Mouse (Mus musculus): ENCODE measurements around the gene Sptlc2. TPM values are rescaled to one million over a fixed set of nuclear protein-coding genes. Genes with fewer than 3 reads are reported as not detected.
"Not testable (repeated sequence)": the region's sequence is repeated elsewhere in the genome, so short reads cannot be mapped to it uniquely, and the experiment has no call there.

The Sptlc2 gene
- total RNA-seq, 2 experiments from 2014 or later = 190 to 286 TPM

GRCm38 (mm10) chr12:87278118-87278730 lies 109.9 kb downstream of the Sptlc2 start:
- peak; percentile 27 to 41 for DNase-seq

GRCm38 (mm10) chr12:87277251-87277650 lies 110.9 kb downstream of the Sptlc2 start:
- not testable (repeated sequence) for DNase-seq

DNA sequence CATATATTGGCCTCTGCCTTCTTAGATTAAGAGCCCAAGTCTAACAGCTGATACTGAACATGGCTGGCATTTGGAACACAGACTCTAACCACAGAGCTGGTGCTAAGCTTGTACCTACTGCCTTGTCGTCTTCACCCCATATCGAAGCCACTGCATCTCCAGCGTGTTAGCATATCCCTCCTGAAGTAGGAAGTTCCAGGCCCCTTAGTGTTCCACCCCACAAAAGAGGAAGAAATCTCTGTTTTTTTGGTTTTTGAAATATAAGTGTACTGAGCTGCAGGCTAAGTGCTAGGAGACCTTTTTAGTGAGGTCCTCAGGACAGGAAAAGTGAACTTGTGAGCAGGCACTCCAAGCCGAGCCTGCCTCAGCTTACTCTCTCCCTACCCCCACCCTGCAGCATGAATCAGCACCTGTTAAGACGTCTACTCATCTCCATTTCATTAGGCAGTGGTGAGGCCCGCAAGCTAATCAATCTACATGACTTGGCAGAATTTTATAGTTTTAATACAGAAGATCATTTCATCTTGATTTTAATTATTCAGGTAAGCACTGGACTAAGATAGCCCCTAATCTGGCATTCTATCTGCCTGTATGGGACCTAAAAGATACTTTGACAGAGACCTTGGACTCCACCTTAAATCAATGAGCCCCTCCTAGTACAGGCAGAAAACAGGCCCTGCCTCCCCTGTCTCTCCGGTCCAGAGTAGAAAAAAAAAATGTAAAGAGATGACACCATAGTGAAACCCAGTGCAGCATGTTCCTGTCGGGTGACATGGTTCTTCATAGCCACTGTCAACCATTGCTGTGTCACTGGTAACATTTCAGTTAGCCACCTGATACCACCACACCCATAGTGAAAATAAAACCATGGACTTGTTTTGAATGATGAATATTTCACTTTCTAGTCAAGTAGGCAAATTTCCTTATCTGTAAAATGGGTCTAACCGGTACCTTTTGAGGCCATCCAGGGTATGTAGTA lies 113.0 kb downstream of the Sptlc2 start:
- DNase-seq = no peak

- DNase-seq = peak; percentile 35 to 57
Measured at GRCm38 (mm10) chr12:87267682-87268081, 120.5 kb downstream of the Sptlc2 start.

GRCm38 (mm10) chr12:87266827-87267603 lies 121.1 kb downstream of the Sptlc2 start:
- DNase-seq = peak; percentile 28 to 34

DNA sequence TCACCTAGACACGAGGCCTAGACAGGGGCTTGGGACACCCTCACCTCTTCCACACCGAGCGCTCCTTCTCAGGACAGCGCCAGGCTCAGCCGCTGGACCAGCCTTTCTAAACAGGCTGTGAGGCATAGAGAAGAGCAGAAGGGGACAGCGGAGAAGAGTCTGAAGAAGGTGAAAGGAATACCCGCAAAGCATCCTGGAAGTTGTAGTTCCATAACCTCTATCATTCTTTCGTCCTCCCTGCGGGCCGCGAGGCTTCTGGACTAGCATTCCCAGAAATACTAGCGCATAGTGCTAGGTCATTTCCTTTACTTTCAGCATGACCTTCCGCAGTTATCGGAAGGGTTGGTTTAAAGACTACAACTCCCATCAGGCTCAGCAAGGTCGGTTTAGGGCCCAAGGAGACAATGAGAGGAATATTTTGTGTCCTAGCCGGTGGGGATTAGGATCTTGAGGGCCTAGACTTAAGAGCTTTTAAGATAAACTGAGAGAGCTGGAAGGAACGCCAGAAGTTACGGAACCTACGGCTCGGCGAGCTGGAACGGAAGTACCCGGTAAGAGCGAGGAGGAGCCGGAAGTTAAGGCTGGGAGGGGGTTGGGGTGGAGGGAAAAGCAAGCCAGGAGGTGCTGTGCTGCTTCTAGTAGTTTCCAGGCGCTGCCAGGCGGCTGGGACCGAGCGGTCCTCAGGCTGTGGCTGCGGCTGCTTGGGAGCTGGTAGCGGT lies 121.9 kb downstream of the Sptlc2 start, which contains the start of the genes Vipas39 and Ahsa1:
Gene Vipas39 (minus strand): TSS at position 149 of the 719 bp plus-strand sequence.
Gene Ahsa1 (plus strand): TSS at position 372 of the 719 bp plus-strand sequence.
- peak; percentile 85 to 87 for DNase-seq

- DNase-seq = no peak
Measured at GRCm38 (mm10) chr12:87265444-87265843, 122.7 kb downstream of the Sptlc2 start.

- DNase-seq = no peak
Measured at GRCm38 (mm10) chr12:87260562-87260961, 127.6 kb downstream of the Sptlc2 start.

DNA sequence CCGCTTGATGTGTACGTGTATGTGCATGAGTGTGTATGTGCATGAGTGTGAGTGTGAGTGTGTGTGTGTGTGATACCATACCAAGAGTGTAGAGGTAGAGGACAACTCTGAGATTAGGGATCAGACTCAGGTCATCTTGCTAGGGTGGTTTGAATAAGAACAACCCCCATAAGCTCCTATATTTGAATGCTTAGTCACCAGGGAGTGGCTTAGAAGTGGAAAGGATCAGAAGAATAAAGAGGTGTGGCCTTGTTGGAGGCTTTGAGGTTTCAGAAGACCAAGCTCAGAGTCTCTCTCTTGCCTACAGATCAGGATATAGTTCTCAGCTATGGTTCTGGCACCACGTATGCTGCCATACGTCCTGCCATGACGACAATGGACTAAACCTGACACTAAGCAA lies 131.5 kb downstream of the Sptlc2 start:
- no peak for DNase-seq

Small RNAs within 50 kb of the gene (microRNA-seq; reads per million reads assigned to microRNA genes)
- gene Gm47293 (not detected), gene Mir3068 (183 reads per million, percentile 57 among the genes with 10 or more reads in this experiment)

Other genes starting within 250 kb of the Sptlc2 start
- 100 to 1,000 TPM; 103 to 114 TPM for gene Gstz1, start 241.2 kb downstream of the Sptlc2 start, total RNA-seq (2021)
- 10 to 100 TPM; 14.0 to 15.6 TPM for gene Pomt2, start 240.4 kb downstream of the Sptlc2 start, total RNA-seq (2021)
- 1 to 10 TPM; 1.6 to 2.0 TPM for gene Samd15, start 188.6 kb downstream of the Sptlc2 start, total RNA-seq (2021)
- gene Tmed8, start 187.9 kb downstream of the Sptlc2 start, total RNA-seq (2021) = 10 to 100 TPM; 28.6 to 35.0 TPM
- under 1 TPM; 0.33 to 0.66 TPM for gene Noxred1, start 149.6 kb downstream of the Sptlc2 start, total RNA-seq (2021)
- gene Vipas39, start 122.1 kb downstream of the Sptlc2 start, total RNA-seq (2021) = 10 to 100 TPM; 34.4 to 37.4 TPM
- 100 to 1,000 TPM; 154 to 214 TPM for gene Ahsa1, start 121.9 kb downstream of the Sptlc2 start, total RNA-seq (2021)
- gene Ism2, start 88.7 kb downstream of the Sptlc2 start, total RNA-seq (2021) = under 1 TPM; 0.13 to 0.17 TPM
- 100 to 1,000 TPM; 155 to 160 TPM for gene Slirp, start 55.5 kb upstream of the Sptlc2 start, total RNA-seq (2021)
- 10 to 100 TPM; 21.5 to 24.2 TPM for gene Alkbh1, start 55.7 kb upstream of the Sptlc2 start, total RNA-seq (2021)
- gene Snw1, start 83.9 kb upstream of the Sptlc2 start, total RNA-seq (2021) = 10 to 100 TPM; 70.1 to 77.9 TPM
- not detected for gene Gm5788, start 106.4 kb upstream of the Sptlc2 start, total RNA-seq (2021)
- gene Gm8300, start 126.0 kb upstream of the Sptlc2 start, total RNA-seq (2021) = not detected
- gene Oog1, start 214.3 kb upstream of the Sptlc2 start, total RNA-seq (2021) = not detected
- gene Gm4027, start 230.5 kb upstream of the Sptlc2 start, total RNA-seq (2021) = not detected

All from adrenal gland, postnatal 36 days (tissue).